Mouse (Mus musculus) G1E-ER4 (cell line): ENCODE data around the gene Hmcn1. TPM values are rescaled to one million over a fixed set of nuclear protein-coding genes. Genes with fewer than 3 reads are reported as not detected.

ENCODE experiments used
- GATA1 ChIP-seq: IDR thresholded peaks from one replicate; pipeline ENCODE4 v1.8.0; 2012; ENCODE audit warnings: low read length, inconsistent platforms
- polyA plus RNA-seq: library from polyadenylated mRNA; stranded (reverse); fragments of >175 nt; gene quantifications from 2 replicates; pipeline ENCODE4 v1.2.3, GENCODE M21; 2012

Gene Hmcn1
- polyA plus RNA-seq, 1 experiment = not detected

- TF ChIP-seq GATA1 = no peak
Observed at GRCm38 (mm10) chr1:150943601-150944000, 49.6 kb downstream of the Hmcn1 start.

- TF ChIP-seq GATA1 = no peak
Observed at GRCm38 (mm10) chr1:150942143-150942542, 51.1 kb downstream of the Hmcn1 start.

DNA sequence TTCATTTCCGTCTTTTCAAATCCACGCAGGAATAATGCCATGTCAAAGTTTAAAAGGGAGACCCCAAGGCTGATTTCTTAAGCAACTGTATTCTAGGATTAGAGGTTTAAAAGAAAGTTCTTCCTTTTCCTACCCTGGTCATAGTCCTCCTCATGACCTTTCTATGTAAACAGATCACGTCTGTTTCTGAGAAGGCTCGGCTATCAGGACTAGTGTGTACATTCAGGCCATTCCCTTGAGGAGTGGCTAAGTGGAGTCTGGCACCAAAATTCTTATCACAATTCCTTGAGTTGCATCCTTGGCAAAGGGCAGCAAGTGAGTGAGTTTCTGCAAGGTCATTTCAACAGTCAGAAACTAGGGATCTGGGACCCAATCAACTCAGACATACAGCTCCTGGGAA lies 56.4 kb downstream of the Hmcn1 start:
- no peak for TF ChIP-seq GATA1

GRCm38 (mm10) chr1:150933616-150934015 lies 59.6 kb downstream of the Hmcn1 start:
- TF ChIP-seq GATA1 = no peak

- no peak for TF ChIP-seq GATA1
Observed at GRCm38 (mm10) chr1:150920860-150921259, 72.4 kb downstream of the Hmcn1 start.

- TF ChIP-seq GATA1 = no peak
Observed at GRCm38 (mm10) chr1:150920276-150920675, 73.0 kb downstream of the Hmcn1 start.

DNA sequence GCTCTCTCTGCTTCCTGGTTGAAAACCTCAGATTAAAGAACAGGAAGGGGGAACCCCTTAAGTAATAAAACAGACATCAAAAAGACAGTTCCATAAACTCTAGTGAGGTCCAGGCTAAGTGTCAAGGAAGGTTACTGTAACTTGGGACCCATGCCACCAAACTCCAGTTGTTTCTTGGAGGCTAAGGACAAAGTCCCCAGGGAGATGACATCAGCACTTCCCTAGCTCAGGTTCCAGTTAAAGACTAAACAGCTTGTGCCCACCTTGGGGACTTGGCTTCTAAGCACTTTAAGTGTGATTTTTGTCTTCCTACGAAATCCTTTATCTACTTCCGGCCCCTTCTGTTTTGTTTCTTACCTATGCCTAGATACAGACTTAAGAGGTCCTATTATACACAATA lies 78.3 kb downstream of the Hmcn1 start:
- TF ChIP-seq GATA1 = no peak

DNA sequence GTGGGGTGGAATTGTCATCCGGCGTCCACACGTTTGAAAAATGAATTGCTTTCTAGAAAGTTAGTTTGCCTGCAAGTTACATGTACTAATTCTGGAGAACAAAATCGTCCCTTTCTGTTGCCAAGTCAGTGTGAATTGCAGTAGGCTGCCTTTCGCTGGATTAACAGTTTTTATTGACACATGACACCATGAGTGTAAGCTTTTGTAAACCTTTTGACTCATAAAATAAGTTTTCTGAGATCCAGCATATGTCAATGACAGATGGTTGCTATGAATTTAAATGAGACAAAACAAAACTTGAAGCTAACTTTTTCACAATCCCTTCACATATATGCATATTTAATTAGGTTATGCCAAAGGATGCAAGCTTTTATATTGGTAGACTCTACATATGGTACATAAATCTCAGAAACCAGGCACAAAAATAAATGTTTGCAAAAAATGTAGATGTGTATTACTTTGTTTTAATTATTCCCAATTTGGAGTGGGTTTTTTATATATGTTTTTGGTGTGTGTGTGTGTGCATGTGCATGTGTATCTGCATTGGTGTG lies 79.6 kb downstream of the Hmcn1 start:
- no peak for TF ChIP-seq GATA1

- no peak for TF ChIP-seq GATA1
Observed at GRCm38 (mm10) chr1:150909642-150910041, 83.6 kb downstream of the Hmcn1 start.

DNA sequence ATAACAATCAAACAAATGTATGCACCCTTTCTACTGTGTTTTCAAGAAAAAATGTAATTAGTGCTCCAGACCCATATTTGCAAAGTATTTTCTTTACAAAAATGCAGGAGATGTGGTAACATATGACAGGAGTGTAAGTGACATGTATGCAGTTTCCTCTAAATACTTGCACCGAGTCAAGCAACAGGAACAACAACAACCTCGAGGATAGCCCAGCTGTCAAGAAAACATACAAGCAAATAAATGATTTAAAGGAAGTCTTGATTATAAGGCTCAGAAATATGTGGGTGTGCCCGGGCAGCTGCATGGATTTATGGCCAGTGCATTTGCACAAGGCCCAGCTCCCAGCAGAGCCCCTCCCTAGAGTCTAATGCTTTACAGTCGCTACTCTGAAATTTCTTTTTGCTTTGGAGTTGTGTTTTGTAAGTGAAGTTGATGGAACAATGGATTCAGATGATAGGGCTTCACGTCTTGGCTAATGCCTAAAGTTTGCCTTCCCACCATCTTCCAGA lies 99.5 kb downstream of the Hmcn1 start:
- no peak for TF ChIP-seq GATA1

- TF ChIP-seq GATA1 = no peak
Observed at GRCm38 (mm10) chr1:150890017-150890416, 103.2 kb downstream of the Hmcn1 start.

GRCm38 (mm10) chr1:150886267-150886666 lies 107.0 kb downstream of the Hmcn1 start:
- TF ChIP-seq GATA1 = no peak

DNA sequence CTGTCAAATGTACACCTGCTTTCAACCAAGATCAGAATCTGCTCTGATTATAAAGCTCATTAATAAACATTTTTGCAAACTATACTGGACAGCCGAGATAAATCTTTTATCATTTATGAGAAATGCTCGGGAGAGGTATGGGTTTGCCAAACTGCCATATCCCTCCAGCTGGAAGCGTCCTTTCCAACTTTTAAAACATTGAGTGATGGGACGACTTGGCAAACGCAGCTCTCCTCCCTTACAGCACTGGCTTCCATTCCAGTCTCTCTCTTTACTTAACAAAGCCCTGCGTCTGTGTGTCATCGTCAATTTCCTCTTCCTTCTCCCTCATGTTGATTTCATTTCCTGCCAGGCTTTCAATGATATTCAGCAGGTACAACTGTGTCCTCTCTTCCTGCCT lies 114.8 kb downstream of the Hmcn1 start:
- no peak for TF ChIP-seq GATA1

DNA sequence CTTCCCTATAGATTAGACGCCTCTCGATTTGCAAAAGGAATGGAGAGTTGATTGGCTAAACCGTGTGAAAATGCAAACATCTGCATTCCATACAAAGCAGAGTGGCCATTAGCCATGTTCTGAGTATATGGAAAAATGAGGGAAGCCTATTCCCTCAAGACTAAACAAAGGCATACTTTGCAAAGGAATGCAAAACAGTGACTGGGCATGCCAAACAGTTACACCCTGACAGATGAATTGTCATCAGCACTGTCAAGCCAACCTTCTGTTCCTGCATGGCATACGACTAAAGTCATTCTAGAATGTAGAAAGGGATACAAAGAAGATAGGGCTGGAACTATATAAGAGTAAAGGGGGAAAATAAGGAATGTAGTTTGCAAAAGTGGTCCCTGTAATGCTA lies 115.3 kb downstream of the Hmcn1 start:
- TF ChIP-seq GATA1 = no peak

DNA sequence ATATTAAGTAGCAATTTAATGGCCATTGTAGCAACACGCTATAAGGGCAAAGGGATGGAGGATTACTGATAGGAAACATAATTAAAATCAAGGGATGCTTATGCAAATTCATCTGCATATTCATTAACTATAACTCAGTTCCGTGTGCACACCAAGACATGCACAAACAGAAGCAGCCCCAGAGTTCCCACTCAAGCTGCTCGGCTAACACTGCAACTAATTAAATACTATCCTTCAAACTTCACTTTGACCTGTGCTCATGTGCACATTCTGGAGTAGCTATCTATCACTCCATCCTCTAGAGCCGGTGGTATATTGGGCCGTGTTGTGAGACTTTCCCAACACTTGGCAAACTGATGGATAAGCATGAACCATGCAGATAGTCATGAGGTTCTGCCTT lies 119.2 kb downstream of the Hmcn1 start:
- TF ChIP-seq GATA1 = no peak

- no peak for TF ChIP-seq GATA1
Observed at GRCm38 (mm10) chr1:150873231-150873630, 120.0 kb downstream of the Hmcn1 start.

- TF ChIP-seq GATA1 = no peak
Observed at GRCm38 (mm10) chr1:150872105-150872504, 121.1 kb downstream of the Hmcn1 start.

DNA sequence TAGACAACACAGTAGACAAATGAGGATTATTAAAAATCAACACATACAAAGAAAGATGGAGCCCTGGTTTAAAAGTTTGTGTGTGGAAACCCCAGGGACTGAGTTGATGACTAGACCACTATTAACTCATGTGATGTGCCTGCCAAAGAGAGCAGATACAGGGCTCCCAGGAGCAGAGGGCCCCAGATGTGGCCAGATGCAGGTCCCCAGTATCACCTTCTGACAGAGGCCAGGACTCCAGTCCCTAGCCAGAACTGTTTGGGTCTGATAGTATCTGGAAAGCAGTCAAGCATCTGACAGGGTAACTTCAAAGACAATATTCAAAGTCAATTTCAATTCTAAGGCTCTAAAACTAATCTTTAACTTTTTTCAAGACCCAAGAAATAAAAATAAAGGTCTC lies 124.0 kb downstream of the Hmcn1 start:
- no peak for TF ChIP-seq GATA1
